8 mouse cellular contexts compared by ENCODE assay signal in genomic region chr7:67950346-67950814, GRCm38 (mm10). TPM values are rescaled to one million over a fixed set of nuclear protein-coding genes. Genes with fewer than 3 reads are reported as not detected.
DNase-seq lines count a peak whose midpoint lies in the region; ATAC-seq and TF ChIP-seq lines count a peak whose summit lies in the region.

No protein-coding gene starts in this region.

- ATAC-seq in lung, embryonic 14.5 days (ENCODE audit: insufficient read depth), result peak; percentile 7; the same call in 1 of the 2 replicates
- ATAC-seq in hindbrain, postnatal 0 days, result no peak
- no peak; the same call in 1 of the 2 replicates for ATAC-seq in neural tube, embryonic 13.5 days (ENCODE audit: low read depth)

- WGBS in lung, embryonic 14.5 days, result 0% methylated on average over 24 of the region's 24 CpGs
- under 1% methylated on average over 24 of the region's 24 CpGs for WGBS in hindbrain, postnatal 0 days
- under 1% methylated on average over 22 of the region's 24 CpGs for WGBS in neural tube, embryonic 13.5 days

- no peak for TF ChIP-seq POLR2A in cortical plate, adult 2 months (IDR thresholded peaks at IDR 0.05; ENCODE audit: extremely low read depth, insufficient read depth, low read length)

- H3K9ac ChIP-seq in lung, embryonic 14.5 days, result peak overlapping the region; percentile 94
- H3K9ac ChIP-seq in hindbrain, postnatal 0 days (replicated peaks; ENCODE audit: low read length), result peak overlapping the region; percentile 94
- H3K9ac ChIP-seq in neural tube, embryonic 13.5 days, result peak overlapping the region; percentile 97

- no peaks in the 10 kb centered on the region for H3K27me3 ChIP-seq in lung, embryonic 14.5 days (ENCODE audit: insufficient read depth, low read length)
- H3K27me3 ChIP-seq in hindbrain, postnatal 0 days (ENCODE audit: insufficient read depth, low read length), result no peaks in the 10 kb centered on the region
- H3K27me3 ChIP-seq in neural tube, embryonic 13.5 days, result no peaks in the 10 kb centered on the region

- no peak for DNase-seq in lung, embryonic 14.5 days
- DNase-seq in lung, postnatal 36 days, result no peak
- no peak for DNase-seq in hindbrain, postnatal 0 days (ENCODE audit: low spot score)
- no peak for DNase-seq in cerebellum, adult 18-20 months
- DNase-seq in frontal cortex, postnatal 36 days (ENCODE audit: low spot score in 2 of 2), result no peak
- no peak for DNase-seq in adrenal gland, adult (ENCODE audit: inconsistent age in 2 of 2, low spot score in 1 of 2)

- no peaks in the 10 kb centered on the region for H3K4me1 ChIP-seq in lung, embryonic 14.5 days (ENCODE audit: insufficient read depth)
- peaks cover 2% of the 10 kb centered on the region for H3K4me1 ChIP-seq in cortical plate, adult 2 months (ENCODE audit: control insufficient read depth, insufficient read depth, low read length)
- H3K4me1 ChIP-seq in hindbrain, postnatal 0 days (ENCODE audit: insufficient read depth, low read length), result peaks cover 9% of the 10 kb centered on the region
- H3K4me1 ChIP-seq in neural tube, embryonic 13.5 days (replicated peaks), result peaks cover 22% of the 10 kb centered on the region

- H3K9me3 ChIP-seq in lung, embryonic 14.5 days (ENCODE audit: low read depth, low read length), result no peaks in the 10 kb centered on the region
- H3K9me3 ChIP-seq in hindbrain, postnatal 0 days (ENCODE audit: low read length), result no peaks in the 10 kb centered on the region
- H3K9me3 ChIP-seq in neural tube, embryonic 13.5 days, result no peaks in the 10 kb centered on the region

- peak overlapping the region; percentile 91 for H3K4me3 ChIP-seq in lung, embryonic 14.5 days (ENCODE audit: low read depth, low read length)
- H3K4me3 ChIP-seq in cortical plate, adult 2 months (ENCODE audit: insufficient read depth, low read length), result peak overlapping the region; percentile 96
- H3K4me3 ChIP-seq in hindbrain, postnatal 0 days (ENCODE audit: low read length), result peak overlapping the region; percentile 68
- H3K4me3 ChIP-seq in neural tube, embryonic 13.5 days, result peak overlapping the region; percentile 96

- TF ChIP-seq CTCF in lung, embryonic 14.5 days (IDR thresholded peaks at IDR 0.05; ENCODE audit: low read depth), result no peak
- TF ChIP-seq CTCF in cortical plate, adult 2 months (IDR thresholded peaks at IDR 0.05; ENCODE audit: extremely low read depth, insufficient read depth, low read length), result no peak
- TF ChIP-seq CTCF in hindbrain, postnatal 0 days (IDR thresholded peaks at IDR 0.05; ENCODE audit: low read depth), result no peak

- no peaks in the 10 kb centered on the region for H3K36me3 ChIP-seq in lung, embryonic 14.5 days (ENCODE audit: insufficient read depth)
- H3K36me3 ChIP-seq in hindbrain, postnatal 0 days (ENCODE audit: insufficient read depth, low read length), result no peaks in the 10 kb centered on the region
- H3K36me3 ChIP-seq in neural tube, embryonic 13.5 days, result no peaks in the 10 kb centered on the region

- peak overlapping the region; percentile 90 for H3K4me2 ChIP-seq in lung, embryonic 14.5 days
- peak overlapping the region; percentile 100 for H3K4me2 ChIP-seq in hindbrain, postnatal 0 days (ENCODE audit: low read depth, low read length)
- peak overlapping the region; percentile 100 for H3K4me2 ChIP-seq in neural tube, embryonic 13.5 days

- H3K27ac ChIP-seq in lung, embryonic 14.5 days (ENCODE audit: low read depth), result peak overlapping the region; percentile 99
- H3K27ac ChIP-seq in cortical plate, adult 2 months (ENCODE audit: insufficient read depth, low read length), result no peak overlapping the region
- peak overlapping the region; percentile 99 for H3K27ac ChIP-seq in hindbrain, postnatal 0 days
- H3K27ac ChIP-seq in neural tube, embryonic 13.5 days (replicated peaks), result peak overlapping the region; percentile 100

RNA-seq across cellular contexts. Expression of gene Igf1r, which starts 2.2 kb away (rescaled TPM):
- 19.6 and 19.7 TPM in 2 replicates for polyA plus RNA-seq in lung, embryonic 14.5 days (2014; fragmentation: Nextera tagmentation; extraction: Ambion mirVana)
- polyA plus RNA-seq in cortical plate, adult 2 months (2012; rRNA removed), result 22.7 TPM in 2 replicates
- 36.2 and 43.2 TPM in 2 replicates for total RNA-seq in hindbrain, postnatal 0 days (2014; rRNA removed)
- 12.1 and 13.1 TPM in 2 replicates for polyA plus RNA-seq in hindbrain, postnatal 0 days (2015; fragmentation: Nextera tagmentation; extraction: Ambion mirVana)
- polyA plus RNA-seq in neural tube, embryonic 13.5 days (2015; fragmentation: Nextera tagmentation; extraction: Ambion mirVana), result 23.7 and 28.5 TPM in 2 replicates
